Mouse (Mus musculus) MN1 (cell line): Measurements from ENCODE around the gene Slc16a8.
"Not testable (repeated sequence)": the region's sequence is repeated elsewhere in the genome, so short reads cannot be mapped to it uniquely, and the experiment has no call there.

Experiments used
- DNase-seq: peaks from one replicate; pipeline ENCODE4 v3.0.0-alpha.2; 2016; ENCODE audit warnings: low spot score

The Slc16a8 gene

DNA sequence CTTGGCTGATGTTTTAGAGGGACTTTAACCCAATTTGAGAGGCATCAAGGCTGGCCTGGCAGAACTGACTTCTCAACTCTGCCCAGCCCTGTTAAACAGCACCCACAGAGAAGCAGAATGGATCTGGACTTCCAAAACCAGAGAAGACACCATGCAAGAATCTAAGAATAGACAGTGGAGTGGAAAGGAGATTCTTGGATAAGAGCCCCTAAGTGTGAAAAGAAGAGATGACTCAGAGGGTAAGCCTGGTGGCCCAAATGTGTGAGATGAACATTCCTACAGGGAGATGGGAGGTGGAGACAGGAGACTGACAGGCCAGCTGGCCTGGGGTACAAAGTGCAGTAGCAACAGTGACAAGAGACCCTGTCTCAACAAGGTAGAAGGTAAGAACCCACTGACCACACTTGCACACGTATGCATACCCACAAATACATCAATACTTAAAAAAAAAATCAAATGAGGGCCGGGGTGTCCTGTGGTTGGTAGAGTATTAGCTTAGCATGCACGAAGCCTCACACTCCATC lies 8.3 kb upstream of the Slc16a8 start:
- DNase-seq = peak; percentile 38

DNA sequence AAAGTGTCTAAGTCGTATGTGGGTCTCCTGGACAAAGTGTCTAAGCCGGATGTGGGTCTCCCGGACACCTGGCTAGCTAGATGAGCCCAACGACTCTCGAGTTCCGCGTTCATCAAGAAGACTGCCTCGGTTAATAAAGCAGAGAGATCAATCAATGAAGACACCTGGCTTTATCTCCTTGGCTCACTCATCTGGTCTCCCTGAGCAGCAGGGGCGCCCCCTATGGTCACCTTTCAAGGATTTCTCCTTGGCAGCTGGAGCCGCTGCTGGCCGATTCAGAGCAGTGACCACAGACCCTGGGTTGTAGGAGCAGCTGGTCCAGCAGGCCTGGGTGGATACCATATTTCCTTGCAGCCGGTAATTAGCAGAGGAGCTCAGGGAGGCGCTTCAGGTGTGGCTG lies 7.8 kb upstream of the Slc16a8 start:
- no peak for DNase-seq

DNA sequence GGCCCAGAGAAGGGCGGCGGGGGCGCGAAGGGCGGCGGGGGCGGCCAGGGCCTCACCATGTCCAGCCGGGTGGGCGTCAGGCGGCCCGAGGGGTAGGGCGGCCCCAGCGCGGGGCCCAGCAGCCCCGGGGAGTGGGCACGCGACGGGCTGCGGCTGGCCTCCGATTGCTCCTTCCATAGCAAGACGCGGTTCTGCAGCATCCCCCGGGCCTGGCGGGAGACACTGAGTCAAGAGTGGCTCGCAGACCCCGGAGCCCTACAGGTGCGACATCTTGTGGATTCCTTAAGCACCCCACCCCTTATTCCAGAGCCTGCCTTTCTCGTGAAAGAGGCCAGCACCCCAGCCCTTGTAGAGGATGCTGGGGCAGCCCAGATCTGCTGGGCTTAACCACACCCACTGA lies 7.2 kb upstream of the Slc16a8 start:
- no peak for DNase-seq

DNA sequence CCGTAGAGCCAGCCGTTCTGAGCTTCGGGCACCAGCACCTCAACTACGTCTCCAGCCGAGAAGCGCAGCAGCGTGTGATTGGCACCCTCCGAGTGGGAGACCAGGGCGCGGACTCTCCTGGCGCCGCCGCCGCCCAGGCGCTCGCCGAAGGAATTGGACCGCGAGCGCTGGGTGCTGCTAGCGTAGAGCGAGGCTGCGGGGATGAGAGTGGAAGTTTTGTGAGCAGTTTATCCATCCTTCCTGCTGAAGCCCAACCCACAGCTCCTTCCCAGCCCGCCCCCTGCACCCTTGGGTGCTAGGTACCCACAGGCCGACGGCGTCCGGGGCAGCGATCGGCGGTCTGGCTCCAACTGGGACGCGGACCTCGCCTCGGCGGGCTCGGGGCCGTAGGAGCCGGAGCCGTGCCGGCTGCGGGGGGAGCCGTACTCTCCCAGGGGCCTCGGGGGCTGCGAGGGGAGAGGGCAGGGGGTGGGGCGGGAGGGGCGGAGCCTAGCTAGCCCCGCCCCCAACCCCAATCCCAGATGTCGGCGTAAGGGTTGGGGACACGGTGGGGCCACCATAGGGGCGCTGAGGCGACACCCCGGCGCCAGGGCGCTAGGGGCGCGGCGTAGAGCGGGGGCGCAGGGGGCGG lies 6.6 kb upstream of the Slc16a8 start:
- DNase-seq = no peak

DNA sequence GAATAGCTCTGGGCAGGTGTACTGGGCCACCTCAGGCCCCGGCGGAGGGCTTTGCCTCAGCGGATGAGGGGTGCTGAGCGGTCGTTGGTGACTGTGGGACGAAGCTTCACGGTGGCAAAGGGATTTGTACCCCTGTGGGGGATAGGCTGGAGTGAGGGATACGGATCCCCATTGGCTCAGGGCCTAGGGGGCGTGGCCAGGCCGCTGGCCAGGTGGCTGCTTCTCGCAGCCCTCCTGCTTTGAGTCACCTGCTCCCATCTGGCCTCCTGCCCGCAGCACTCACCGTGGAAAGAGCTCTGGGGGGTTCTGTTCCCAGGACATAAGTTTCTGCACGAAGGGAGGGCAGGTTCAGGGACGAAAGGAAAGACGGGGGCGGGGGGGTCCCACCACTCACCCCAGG lies 4.0 kb upstream of the Slc16a8 start:
- no peak for DNase-seq

DNA sequence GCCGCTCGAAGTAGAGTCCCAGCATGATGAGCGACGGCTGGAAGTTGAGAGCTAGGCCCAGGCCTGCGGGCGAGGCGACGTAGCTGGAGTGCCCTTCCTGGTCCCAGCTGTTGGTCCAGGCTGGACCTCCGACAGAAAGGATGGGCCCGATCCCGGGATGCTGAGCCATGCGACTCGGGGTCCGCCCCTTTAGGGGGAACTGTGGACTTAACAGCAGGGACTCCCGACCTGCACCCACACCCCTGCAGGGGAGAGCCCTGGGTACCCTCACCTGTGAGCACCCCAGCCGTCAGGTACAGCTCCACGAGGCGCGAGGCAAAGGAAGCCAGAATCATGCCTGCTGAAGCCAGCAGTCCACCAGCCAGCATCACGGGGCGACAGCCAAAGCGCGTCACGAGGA lies 2.0 kb downstream of the Slc16a8 start:
- DNase-seq = no peak

DNA sequence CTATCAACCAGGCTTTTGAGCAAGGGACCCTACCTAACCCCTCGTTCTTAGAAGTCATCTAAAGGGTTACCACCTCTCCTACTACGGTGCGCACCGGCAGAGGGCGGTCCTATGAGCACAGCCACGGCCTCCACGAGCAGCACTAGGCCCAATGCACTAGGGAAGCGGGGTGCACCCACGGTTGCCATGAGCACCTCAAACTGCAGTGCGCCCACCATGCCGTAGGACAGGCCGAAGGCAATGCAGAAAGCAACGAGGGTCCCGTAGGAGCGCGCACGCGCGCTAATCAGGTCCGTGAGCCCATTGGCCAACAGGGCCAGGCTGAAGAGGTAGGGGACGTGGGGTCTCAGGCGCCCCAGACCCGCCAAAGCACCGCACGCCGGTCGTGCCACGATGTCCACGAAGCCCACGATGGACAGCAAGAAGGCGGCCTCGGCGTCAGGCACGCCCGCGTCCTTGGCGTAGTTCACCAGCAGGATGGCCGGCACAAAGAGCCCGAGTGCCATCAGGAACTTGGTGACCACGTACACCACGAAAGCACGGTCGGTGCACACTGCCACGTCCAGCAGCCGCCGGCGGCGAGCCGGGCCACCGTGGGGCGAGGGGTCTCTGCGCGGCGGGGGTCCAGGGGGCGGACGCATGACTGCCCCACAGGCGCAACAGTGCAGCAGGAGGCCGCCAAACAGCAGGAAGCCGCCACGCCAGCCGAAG lies 2.6 kb downstream of the Slc16a8 start:
- DNase-seq = no peak

DNA sequence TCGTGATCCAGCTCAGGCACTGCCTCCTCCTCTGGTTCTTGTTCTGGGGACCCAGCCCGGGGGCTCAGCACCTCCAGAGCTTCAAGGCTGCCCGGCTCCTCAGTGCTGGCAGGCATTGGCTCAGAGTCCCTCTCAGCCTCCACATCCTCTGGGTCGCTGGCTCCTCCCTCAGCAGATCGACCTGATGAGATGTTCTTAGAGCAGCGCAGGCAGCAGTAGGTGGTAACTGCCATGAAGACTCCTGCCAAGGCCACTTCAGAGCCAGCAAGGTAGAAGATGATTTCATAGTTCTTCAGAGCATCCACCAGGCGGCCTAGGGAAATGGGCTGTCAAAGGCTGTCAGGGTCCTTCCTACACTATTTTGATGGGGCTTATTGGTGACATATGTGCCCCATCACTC lies 3.4 kb downstream of the Slc16a8 start:
- no peak for DNase-seq

DNA sequence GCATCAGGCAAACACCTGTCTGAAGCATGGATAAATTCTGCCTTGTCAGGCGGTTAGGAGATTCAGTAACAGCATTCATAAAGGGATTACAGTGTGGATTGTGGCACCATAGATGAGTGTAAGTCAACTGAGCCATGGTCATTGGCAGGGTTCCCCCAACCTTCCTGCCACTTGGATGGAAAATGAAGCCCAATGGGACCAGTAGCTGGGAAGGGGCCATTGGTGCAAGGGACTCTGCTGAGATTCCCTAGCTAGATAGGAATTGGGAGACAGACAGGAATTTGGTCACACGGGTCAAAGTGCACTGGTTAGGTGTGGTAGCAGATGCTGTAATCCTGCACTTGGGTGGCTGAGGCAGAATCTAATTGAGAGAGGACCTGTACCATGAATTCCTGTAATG lies 4.3 kb downstream of the Slc16a8 start:
- DNase-seq = no peak

DNA sequence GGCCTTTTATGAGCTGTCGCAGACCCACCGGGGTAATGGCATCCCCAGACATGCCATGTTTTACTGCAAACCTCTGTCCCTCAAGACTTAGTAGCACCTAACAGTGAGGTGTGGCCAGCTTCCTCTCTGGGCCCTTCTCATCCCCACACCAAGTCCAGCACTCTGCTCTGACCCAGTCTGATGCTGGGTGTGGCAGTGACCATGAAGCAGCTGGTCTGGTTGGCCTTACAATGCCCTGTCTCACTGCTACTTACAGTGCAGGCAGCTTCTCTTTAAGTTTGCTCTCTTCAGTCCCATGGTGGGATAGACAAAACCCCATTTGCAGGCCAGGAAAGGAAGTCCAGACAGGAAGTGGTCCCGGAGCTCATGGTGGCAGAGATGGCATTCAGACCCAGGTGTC lies 9.2 kb downstream of the Slc16a8 start:
- DNase-seq = no peak

DNA sequence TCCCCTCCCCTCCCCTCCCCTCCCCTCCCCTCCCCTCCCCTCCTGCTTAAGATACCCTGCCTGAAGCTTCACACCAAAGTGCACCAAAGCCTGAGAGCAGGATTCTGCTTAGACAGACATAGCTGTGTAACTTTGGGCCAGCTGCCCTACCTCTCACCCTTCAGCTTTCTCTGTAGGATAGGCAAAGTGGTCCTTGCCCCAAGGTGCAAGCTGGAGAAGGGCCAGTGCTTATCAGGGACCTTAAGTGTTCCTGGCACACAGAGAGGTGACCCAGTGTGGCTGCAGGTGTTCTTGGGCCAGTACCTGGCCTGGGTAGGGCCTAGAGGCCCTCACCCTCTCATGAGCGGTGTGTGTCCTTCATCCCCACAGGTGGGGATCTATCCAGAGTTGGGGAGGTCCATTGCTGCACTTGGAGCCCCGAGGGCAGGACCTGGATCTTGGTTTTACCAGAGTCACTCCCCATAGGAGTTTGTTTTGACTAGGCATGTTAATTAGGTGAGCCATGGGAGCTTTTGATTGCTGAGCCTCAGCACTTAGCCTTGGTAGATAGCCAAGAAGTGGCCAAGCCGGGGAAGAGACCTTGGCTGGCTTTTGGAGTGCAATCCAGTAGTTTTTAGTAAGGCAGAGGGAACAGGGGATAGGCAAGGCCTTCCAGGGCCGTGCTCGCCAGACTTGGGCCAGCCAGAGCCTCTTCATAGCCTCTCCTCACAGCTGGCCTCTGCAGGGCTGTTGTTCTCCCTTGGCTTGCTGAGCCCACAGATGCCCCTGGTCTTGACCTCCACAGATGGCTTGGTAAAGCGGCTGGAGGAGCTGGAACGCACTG lies 10.3 kb downstream of the Slc16a8 start:
- peak; percentile 61 for DNase-seq

DNA sequence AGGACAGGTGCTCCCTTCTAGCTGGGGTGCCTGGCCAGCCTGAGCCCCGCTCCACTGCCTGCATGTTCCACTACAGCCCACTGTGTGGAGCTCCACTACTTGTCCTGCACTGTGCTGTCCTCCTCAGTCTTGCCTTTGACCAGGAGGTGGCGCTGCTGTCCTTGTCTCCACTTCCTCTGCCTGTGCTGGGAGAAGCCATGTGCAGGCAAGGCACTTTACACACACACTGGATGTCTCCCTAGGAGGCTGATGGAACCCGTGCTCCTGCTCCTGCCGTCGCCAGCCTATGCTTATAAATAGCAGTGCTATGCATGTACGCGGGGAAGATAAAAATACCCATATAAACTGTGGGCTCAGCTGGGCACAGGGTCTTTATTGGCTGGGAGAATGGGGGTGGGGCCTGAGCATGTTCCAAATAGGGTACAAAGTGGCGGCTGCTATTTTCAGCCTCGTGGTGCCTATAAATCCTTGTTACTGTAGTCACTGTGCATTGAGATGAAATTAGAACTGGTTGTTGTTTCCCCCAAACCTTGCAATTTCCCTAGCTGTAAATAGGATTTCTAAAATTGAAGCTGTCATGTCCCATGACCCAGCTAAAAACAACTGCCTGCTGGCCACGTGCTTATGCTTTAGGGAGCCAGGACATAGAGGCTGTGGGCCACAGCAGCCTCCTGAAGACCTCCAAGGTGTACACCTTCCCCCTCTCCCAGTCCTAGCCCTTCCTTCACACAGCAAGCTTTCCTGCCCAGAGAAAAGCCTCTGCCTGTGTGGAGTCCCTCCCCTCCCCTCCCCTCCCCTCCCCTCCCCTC lies 11.1 kb downstream of the Slc16a8 start:
- DNase-seq = peak; percentile 96

DNA sequence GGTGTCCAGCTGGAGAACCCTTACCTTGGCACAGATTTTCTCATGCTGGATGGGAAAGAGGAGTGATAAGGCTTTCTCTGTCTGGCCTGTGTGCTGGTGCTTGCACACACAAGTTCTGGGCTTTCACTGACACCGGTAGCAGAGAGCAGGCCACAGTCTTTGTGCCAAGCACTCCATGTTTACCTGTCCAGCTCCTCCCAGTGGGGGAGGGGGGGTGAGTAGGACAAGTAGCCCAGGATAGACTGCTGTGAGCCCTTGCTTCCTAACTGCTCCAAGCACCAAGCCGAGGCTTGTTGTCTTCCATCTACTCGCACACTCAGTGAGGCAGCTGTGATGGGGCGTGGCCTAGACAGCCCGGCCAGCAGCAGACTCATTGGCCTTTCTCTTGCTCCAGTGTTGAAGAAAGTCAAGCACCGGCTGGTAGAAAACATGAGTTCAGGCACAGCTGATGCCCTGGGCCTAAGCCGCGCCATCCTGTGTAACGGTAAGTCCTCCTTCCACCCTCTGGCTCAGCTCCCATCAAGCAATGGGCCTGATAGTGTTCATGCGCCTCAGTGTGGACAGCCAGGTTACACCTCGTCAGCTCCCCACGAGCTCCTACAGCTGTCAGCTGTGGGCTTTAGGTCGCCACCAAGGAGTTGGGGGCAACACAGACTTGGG lies 11.9 kb downstream of the Slc16a8 start:
- no peak for DNase-seq

DNA sequence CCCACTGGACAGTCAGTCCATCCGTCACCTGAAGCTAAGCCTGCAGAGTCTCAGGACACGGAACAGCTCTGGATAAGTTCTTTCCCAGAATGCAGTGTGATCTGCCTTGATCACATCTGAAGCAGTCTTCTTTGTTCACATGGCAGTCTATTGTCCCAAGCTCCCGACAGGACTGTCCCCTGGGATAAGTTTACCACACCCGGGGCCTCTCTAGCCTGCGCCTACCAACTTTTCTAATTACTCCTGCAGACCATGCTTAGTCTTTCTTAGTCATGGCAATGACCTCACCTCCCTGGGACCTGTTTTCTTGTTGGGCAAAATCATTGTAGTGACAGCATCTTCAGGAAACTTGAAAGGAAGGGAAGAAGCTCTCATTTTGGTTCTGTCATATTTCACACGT lies 16.5 kb downstream of the Slc16a8 start:
- DNase-seq = peak; percentile 58

DNA sequence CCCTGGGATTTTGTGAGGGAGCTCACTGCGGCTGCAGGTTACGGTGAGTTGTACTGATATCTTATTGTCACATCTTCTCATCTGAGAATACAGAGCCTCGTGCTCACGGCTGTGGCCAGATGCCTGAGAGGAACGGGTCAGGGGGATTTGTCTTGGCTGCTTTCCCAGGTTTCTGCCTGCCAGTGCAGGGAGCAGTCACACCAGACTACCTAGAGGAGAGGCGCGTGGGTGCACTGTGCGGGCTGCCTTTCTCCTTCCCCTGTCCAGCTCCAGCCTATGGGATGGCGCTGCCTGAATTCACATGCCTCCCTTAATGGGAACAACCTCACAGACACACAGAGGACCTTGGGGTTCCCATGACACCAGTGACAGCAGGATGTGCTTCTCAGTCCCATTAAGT lies 19.3 kb downstream of the Slc16a8 start:
- peak; percentile 92 for DNase-seq

DNA sequence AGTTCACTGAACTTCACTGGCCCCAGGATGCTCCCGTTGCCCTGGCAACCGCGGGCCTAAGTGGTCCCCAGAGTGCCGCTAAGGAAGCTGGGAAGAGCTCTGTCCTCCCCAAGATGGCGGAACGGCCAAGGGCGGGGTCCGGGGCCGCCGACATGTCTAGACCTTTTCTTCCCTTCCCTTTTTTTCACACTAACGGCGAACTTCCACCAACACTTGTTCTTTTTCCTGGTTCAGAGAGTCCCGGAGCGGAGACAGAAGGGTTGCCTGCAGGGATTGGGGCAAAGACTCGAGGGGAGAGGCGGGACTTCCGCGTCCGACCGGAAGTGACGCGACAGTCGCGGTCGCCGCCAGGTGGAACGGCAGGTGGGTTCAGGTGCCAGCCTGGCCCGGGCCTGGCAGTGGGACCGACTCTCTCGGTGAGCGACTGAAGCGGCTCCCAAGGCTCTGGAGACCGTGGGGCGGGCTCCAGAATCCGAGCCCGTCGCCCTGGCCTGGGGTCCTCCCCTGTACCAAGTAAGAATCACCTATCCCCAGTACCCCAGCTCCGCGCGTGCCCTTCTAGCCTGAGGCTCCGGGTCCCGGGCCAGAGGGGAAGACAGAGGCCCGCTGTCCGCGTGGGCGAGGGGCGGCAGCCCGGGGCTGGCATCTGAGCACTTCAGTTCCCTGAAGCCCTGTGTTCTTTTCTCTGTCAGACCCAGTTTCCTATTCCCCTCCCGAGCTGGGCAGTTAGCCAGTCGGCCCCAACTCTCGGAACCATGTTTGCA lies 25.3 kb downstream of the Slc16a8 start, which contains the start of the genes Pick1 and Gm49486:
TSS of gene Pick1 (plus strand) at position 116 of the 764 bp plus-strand sequence.
TSS of gene Gm49486 (plus strand) at position 334 of the 764 bp plus-strand sequence.
- peak; percentile 97 for DNase-seq

DNA sequence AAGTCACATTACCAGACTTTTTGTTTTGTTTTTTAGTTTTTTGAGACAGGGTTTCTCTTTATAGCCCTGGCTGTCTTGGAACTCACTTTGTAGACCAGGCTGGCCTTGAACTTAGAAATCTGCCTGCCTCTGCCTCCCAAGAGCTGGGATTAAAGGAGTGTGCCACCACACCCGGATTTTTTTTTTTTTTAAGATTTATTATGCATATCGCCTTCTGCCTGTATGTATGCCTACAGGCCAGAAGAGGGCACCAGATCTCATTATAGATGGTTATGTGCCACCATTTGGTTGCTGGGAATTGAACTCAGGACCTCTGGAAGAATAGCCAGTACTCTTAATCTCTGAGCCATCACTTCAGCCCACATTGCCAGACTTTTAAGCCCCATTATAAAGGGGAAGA lies 28.8 kb downstream of the Slc16a8 start:
- not testable (repeated sequence) for DNase-seq

DNA sequence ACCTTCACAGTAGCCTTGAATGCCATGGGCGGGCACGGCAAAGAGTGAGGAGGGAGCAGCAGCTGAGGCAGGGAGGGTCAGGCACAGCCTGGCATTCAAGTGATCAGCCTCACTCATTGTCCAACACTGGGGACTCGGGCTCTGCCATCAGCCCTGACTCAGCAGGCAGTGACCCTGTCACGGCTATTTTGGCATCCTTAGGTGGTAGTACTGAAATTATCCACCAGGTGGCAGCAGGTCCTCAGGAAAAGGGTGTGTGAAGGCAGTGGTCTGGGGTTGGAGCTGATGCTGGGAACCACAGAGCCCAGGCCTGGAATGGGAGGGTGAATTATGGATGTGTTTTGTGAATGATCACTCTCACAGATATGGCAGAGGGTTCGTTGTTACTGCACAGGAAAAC lies 29.9 kb downstream of the Slc16a8 start:
- peak; percentile 95 for DNase-seq

DNA sequence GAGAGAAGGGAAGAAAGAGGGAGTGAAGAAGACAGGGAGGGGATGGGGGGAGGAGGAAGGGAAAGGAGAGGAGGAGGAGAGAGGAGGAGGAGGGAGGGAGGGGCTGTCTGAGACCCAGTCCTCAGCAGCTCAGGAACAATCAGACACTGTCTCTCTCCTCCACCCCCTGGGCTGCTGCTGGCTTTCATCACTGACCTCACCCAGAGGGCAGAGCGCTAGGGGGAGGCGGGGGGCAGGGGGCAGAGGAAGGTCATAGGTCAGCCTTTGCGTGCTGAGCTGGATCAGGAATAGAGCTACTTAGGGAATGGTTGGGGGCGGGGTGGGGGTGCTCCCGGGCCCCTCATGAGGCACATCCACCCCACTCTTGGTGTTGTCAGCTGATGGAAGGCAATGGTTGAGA lies 30.9 kb downstream of the Slc16a8 start:
- no peak for DNase-seq

DNA sequence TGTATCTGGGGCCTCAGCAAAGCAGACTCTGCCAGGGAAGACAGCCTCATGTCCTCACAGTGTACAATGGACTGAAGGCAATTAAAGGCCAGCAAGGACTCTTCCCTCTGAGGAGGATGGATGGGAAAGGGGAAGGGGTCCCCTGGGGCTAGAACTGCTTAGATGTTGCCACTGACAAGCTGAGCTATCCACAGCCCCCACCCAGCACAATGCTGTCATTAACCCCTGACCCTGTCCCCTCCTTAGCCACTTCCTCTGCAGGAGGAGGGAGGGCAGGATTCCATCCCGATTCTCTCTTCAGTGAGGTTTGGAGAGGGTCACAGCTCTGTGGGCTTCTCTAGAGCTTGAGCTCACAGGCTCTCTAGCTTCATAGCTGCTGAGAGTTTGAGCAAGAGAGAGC lies 35.0 kb downstream of the Slc16a8 start:
- no peak for DNase-seq

DNA sequence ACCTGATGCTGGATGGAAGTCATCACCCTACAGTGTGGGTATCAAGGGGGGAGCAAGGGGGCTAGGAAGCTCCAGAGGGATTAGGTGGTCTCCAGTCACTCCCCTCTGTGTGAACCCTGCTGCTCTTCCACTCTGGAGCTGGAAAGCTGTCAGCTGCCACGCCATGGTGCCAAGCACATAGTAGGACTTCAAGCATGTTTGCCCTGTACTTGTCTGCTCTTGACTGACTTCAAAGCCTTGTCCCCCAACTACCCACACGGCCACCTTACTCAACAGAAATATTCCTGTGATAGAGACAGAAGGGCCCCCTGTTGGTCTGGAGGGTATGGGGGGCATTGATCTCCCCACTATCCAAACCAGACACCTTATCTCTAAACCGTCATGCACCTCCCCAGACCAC lies 38.4 kb downstream of the Slc16a8 start:
- DNase-seq = no peak
